Mouse (Mus musculus): Measurements from ENCODE around the gene 6720489N17Rik. TPM values are rescaled to one million over a fixed set of nuclear protein-coding genes. Genes with fewer than 3 reads are reported as not detected.

The 6720489N17Rik gene
- polyA plus RNA-seq, 1 experiment from 2014 or later, result 13.0 TPM

Small RNA genes within 50 kb of the gene (microRNA-seq; reads per million reads assigned to microRNA genes)
- not detected for gene Gm24020 (ENCODE audit: borderline number of aligned reads)

Other genes starting within 250 kb of the 6720489N17Rik start
- gene Gm3604, start 241.0 kb downstream of the 6720489N17Rik start, polyA plus RNA-seq (2015; fragmentation: Nextera tagmentation; extraction: Ambion mirVana), result 3.4 and 4.6 TPM in 2 replicates
- 12.3 and 14.3 TPM in 2 replicates for gene Gm49359, start 157.3 kb downstream of the 6720489N17Rik start, polyA plus RNA-seq (2015; fragmentation: Nextera tagmentation; extraction: Ambion mirVana)
- not detected in 2 replicates for gene Zfp935, start 65.7 kb downstream of the 6720489N17Rik start, polyA plus RNA-seq (2015; fragmentation: Nextera tagmentation; extraction: Ambion mirVana)
- 12.6 and 14.3 TPM in 2 replicates for gene Zfp934, start 53.0 kb downstream of the 6720489N17Rik start, polyA plus RNA-seq (2015; fragmentation: Nextera tagmentation; extraction: Ambion mirVana)
- 23.1 and 25.8 TPM in 2 replicates for gene Platr25, start 136.5 kb upstream of the 6720489N17Rik start, polyA plus RNA-seq (2015; fragmentation: Nextera tagmentation; extraction: Ambion mirVana)
- gene Gm5141, start 161.6 kb upstream of the 6720489N17Rik start, polyA plus RNA-seq (2015; fragmentation: Nextera tagmentation; extraction: Ambion mirVana), result 8.0 and 9.0 TPM in 2 replicates
- gene Fbp2, start 234.2 kb upstream of the 6720489N17Rik start, polyA plus RNA-seq (2015; fragmentation: Nextera tagmentation; extraction: Ambion mirVana), result 2.6 and 2.9 TPM in 2 replicates

All from embryonic facial prominence, embryonic 15.5 days (tissue).